Comparison of ENCODE assay signal across 13 mouse cellular contexts in genomic region chr2:93666146-93666858, GRCm38 (mm10). TPM values are rescaled to one million over a fixed set of nuclear protein-coding genes. Genes with fewer than 3 reads are reported as not detected.
A peak's percentile ranks its signal among the peaks of the same experiment; 100 is the strongest.
DNase-seq lines count a peak whose midpoint lies in the region; ATAC-seq and TF ChIP-seq lines count a peak whose summit lies in the region.
"Had no signal": no experiment of that assay in that cellular context is flagged by ENCODE, and none has a peak within 500 bp of the region (broad histone marks: within the 10 kb centered on the region; RNA-seq: fewer than 3 reads in every experiment).

No protein-coding gene starts in this region.

- H3K27ac ChIP-seq in liver, adult 2 months (replicated peaks; ENCODE audit: insufficient read depth, low read depth, low read length), result no peak overlapping the region
- no peak overlapping the region for H3K27ac ChIP-seq in liver, embryonic 12.5 days
- 0 out of 2 replicates have a peak overlapping the region, but pooled peaks have one; percentile 14 for H3K27ac ChIP-seq in embryonic facial prominence, embryonic 10.5 days (replicated peaks)
- H3K27ac ChIP-seq in midbrain, embryonic 13.5 days, result no peak overlapping the region
- H3K27ac ChIP-seq: midbrain, embryonic 15.5 days; neural tube, embryonic 15.5 days had no signal

- no peak overlapping the region for H3K4me3 ChIP-seq in liver, adult 2 months (ENCODE audit: insufficient read depth, low read depth, low read length)
- no peak overlapping the region for H3K4me3 ChIP-seq in liver, embryonic 12.5 days
- H3K4me3 ChIP-seq in embryonic facial prominence, embryonic 10.5 days, result no peak overlapping the region
- no peak overlapping the region for H3K4me3 ChIP-seq in midbrain, embryonic 13.5 days (replicated peaks)
- H3K4me3 ChIP-seq: midbrain, embryonic 15.5 days; neural tube, embryonic 15.5 days had no signal

- H3K9ac ChIP-seq in liver, adult 2 months (ENCODE audit: low read depth, low read length), result no peak overlapping the region
- no peak overlapping the region for H3K9ac ChIP-seq in liver, embryonic 12.5 days
- no peak overlapping the region for H3K9ac ChIP-seq in midbrain, embryonic 13.5 days (replicated peaks)
- H3K9ac ChIP-seq: midbrain, embryonic 15.5 days; neural tube, embryonic 15.5 days had no signal

- DNase-seq in frontal cortex, adult 2 months (ENCODE audit: extremely low spot score in 1 of 2, low spot score in 1 of 2), result no peak
- peak; percentile 50 for DNase-seq in liver, adult 2 months (ENCODE audit: extremely low read depth, low read depth, low spot score)
- DNase-seq in embryonic facial prominence, embryonic 10.5 days (ENCODE audit: low spot score), result no peak
- peak; percentile 55 for DNase-seq in lung, postnatal 14 days
- no peak for DNase-seq in thymus, postnatal 36 days
- DNase-seq: cerebellum, adult 9-10 months had no signal

- H3K36me3 ChIP-seq in liver, adult 2 months (ENCODE audit: control insufficient read depth, insufficient read depth, low read length), result no peaks in the 10 kb centered on the region
- H3K36me3 ChIP-seq in liver, embryonic 12.5 days, result no peaks in the 10 kb centered on the region
- H3K36me3 ChIP-seq in embryonic facial prominence, embryonic 10.5 days (replicated peaks), result peaks cover 60% of the 10 kb centered on the region
- H3K36me3 ChIP-seq in midbrain, embryonic 13.5 days, result no peaks in the 10 kb centered on the region
- H3K36me3 ChIP-seq: midbrain, embryonic 15.5 days; neural tube, embryonic 15.5 days had no signal

- no peak for TF ChIP-seq CTCF in liver, adult 2 months (IDR thresholded peaks at IDR 0.05; ENCODE audit: low read depth, low read length)

- no peak overlapping the region for H3K4me2 ChIP-seq in liver, embryonic 12.5 days
- no peak overlapping the region for H3K4me2 ChIP-seq in midbrain, embryonic 13.5 days (replicated peaks)
- H3K4me2 ChIP-seq: midbrain, embryonic 15.5 days; neural tube, embryonic 15.5 days had no signal

- no peaks in the 10 kb centered on the region for H3K79me2 ChIP-seq in liver, adult 2 months (ENCODE audit: control insufficient read depth, insufficient read depth, low read length)

- WGBS in liver, adult 2 months, result 15% methylated on average over 3 of the region's 3 CpGs
- 40% methylated on average over 3 of the region's 3 CpGs for WGBS in liver, embryonic 12.5 days (ENCODE audit: insufficient replicate concordance)
- WGBS in embryonic facial prominence, embryonic 10.5 days, result 63% methylated on average over 3 of the region's 3 CpGs
- 70% methylated on average over 3 of the region's 3 CpGs for WGBS in midbrain, embryonic 13.5 days

- ATAC-seq in frontal cortex, adult (ENCODE audit: low TSS enrichment), result peak; percentile 31; the same call in 1 of the 2 replicates
- no peak for ATAC-seq in liver, embryonic 12.5 days
- ATAC-seq in midbrain, embryonic 13.5 days, result no peak
- ATAC-seq: intestine, postnatal 0 days; midbrain, embryonic 15.5 days had no signal

- no peaks in the 10 kb centered on the region for H3K9me3 ChIP-seq in liver, embryonic 12.5 days (replicated peaks)
- H3K9me3 ChIP-seq in embryonic facial prominence, embryonic 10.5 days, result no peaks in the 10 kb centered on the region
- peaks cover under 1% of the 10 kb centered on the region; the same call in 1 of the 2 replicates for H3K9me3 ChIP-seq in midbrain, embryonic 13.5 days
- H3K9me3 ChIP-seq: midbrain, embryonic 15.5 days; neural tube, embryonic 15.5 days had no signal

- TF ChIP-seq POLR2A in liver, adult 2 months (IDR thresholded peaks at IDR 0.05; ENCODE audit: extremely low read depth, insufficient read depth, low read length), result no peak

- H3K4me1 ChIP-seq in liver, adult 2 months (ENCODE audit: control insufficient read depth, insufficient read depth, low read length), result no peaks in the 10 kb centered on the region
- H3K4me1 ChIP-seq in liver, embryonic 12.5 days, result 0 out of 2 replicates have a peak, but pooled peaks cover 2% of the 10 kb centered on the region
- peaks cover 54% of the 10 kb centered on the region for H3K4me1 ChIP-seq in embryonic facial prominence, embryonic 10.5 days
- peaks cover 10% of the 10 kb centered on the region for H3K4me1 ChIP-seq in midbrain, embryonic 13.5 days (replicated peaks)

- H3K27me3 ChIP-seq in liver, adult 2 months (ENCODE audit: control insufficient read depth, insufficient read depth, low read length), result no peaks in the 10 kb centered on the region
- H3K27me3 ChIP-seq in liver, embryonic 12.5 days (replicated peaks), result 0 out of 2 replicates have a peak, but pooled peaks cover 5% of the 10 kb centered on the region
- H3K27me3 ChIP-seq in embryonic facial prominence, embryonic 10.5 days (replicated peaks; ENCODE audit: low read depth, poor library complexity, severe bottlenecking), result peaks cover 39% of the 10 kb centered on the region
- peaks cover 49% of the 10 kb centered on the region for H3K27me3 ChIP-seq in midbrain, embryonic 13.5 days

RNA-seq across cellular contexts. Expression of gene Alx4, which starts 24.1 kb away (rescaled TPM):
- polyA plus RNA-seq in frontal cortex, adult 2 months (2012; rRNA removed), result 3.3 and 3.4 TPM in 2 replicates
- not detected in 2 replicates for total RNA-seq in liver, adult 2 months (2014; rRNA removed)
- polyA plus RNA-seq in liver, adult 2 months (2012; rRNA removed), result not detected in 2 replicates
- polyA plus RNA-seq in liver, embryonic 12.5 days (2016; fragmentation: Nextera tagmentation; extraction: Ambion mirVana), result 0.08 TPM in 2 replicates
- polyA plus RNA-seq in embryonic facial prominence, embryonic 10.5 days (2016; fragmentation: Nextera tagmentation; extraction: Ambion mirVana), result 22.4 and 22.7 TPM in 2 replicates
- polyA plus RNA-seq in midbrain, embryonic 13.5 days (2015; fragmentation: Nextera tagmentation; extraction: Ambion mirVana), result 0.63 and 0.74 TPM in 2 replicates
- polyA plus RNA-seq: intestine, postnatal 0 days; small intestine, adult 2 months had no signal

Comparison
In these comparisons a context has a peak if more than half of its experiments do, and no peak if none do; other contexts are left out.
1. DNase-seq: peak in liver, adult 2 months (single experiment) and lung, postnatal 14 days (single experiment); none in frontal cortex, adult 2 months (0 of 2), embryonic facial prominence, embryonic 10.5 days (single experiment) and thymus, postnatal 36 days (0 of 2).